Mouse (Mus musculus) frontal cortex, postnatal 10 days (tissue): ENCODE data around the gene Fndc11.

Source experiments
- DNase-seq, 2 experiments: peaks; one replicate each; pipeline ENCODE4 v3.0.0; 2022; ENCODE audit warnings: low spot score in 2 of 2, mixed read lengths in 1 of 2

Gene Fndc11

GRCm38 (mm10) chr2:181218881-181219485 lies 830 bp upstream of the Fndc11 start:
- no peak for DNase-seq

DNA sequence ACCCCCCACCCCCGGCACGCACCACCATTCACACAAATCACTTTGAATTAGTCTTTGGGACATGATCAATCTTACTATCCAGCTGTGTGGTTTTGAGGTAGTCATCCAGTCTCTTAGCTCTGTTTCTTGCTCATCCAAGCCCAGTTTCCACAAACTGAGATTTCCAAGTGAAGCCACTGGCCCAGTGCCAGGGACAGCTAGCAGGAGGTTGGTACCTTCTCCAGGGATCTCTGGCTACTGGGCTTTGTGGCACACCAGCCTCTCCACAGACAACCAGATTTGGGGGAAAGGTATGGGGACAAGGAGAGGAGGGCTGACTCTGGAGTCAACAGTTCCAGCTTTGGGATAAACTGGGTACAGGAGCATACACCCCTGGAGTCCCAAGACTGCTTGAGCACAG lies 548 bp downstream of the Fndc11 start:
- no peak for DNase-seq

DNA sequence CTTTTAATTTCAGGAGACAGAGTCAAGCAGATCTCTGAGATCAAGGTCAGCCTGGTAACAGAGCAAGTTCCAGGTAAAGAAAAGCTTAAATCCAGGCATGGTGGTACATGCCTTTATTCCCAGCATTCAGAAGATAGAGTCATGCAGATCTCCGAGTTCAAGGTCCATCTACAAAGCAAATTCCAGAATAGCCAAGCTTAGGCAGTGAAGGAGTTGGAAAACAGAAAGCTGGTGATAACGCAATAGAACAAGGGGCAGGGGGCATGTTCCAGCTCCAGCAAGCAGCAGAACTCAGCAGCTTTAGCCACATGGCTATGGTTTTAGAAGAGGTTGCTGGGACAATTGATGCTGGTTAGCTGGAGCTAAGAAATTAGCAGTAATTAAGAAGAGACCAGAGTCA lies 5.2 kb downstream of the Fndc11 start:
- no peak for DNase-seq

DNA sequence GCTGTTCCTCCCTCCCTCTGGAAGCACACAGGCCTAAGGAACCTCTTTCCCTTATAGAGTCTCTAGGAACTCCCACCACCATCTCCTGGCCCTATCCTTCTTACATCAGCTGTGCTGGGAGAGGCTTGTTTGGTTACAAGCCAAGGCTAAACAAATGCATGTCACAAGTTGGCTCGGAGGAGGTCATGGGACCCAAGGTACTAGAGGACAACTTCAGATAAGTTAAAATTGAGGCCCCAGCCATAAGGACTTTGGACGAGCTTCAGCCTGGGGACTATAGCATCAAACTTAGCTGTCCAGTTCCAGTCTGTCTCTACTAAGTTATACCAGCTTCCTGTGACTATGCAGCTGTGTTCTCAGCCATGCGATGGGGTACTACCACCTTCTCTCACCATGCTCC lies 7.3 kb downstream of the Fndc11 start:
- no peak for DNase-seq

- no peak for DNase-seq
Measured at GRCm38 (mm10) chr2:181228335-181228734, 8.5 kb downstream of the Fndc11 start.

GRCm38 (mm10) chr2:181231171-181231570 lies 11.4 kb downstream of the Fndc11 start:
- DNase-seq = no peak

GRCm38 (mm10) chr2:181233443-181233842 lies 13.6 kb downstream of the Fndc11 start:
- no peak for DNase-seq

- DNase-seq = no peak
Measured at GRCm38 (mm10) chr2:181234680-181235079, 14.9 kb downstream of the Fndc11 start.

DNA sequence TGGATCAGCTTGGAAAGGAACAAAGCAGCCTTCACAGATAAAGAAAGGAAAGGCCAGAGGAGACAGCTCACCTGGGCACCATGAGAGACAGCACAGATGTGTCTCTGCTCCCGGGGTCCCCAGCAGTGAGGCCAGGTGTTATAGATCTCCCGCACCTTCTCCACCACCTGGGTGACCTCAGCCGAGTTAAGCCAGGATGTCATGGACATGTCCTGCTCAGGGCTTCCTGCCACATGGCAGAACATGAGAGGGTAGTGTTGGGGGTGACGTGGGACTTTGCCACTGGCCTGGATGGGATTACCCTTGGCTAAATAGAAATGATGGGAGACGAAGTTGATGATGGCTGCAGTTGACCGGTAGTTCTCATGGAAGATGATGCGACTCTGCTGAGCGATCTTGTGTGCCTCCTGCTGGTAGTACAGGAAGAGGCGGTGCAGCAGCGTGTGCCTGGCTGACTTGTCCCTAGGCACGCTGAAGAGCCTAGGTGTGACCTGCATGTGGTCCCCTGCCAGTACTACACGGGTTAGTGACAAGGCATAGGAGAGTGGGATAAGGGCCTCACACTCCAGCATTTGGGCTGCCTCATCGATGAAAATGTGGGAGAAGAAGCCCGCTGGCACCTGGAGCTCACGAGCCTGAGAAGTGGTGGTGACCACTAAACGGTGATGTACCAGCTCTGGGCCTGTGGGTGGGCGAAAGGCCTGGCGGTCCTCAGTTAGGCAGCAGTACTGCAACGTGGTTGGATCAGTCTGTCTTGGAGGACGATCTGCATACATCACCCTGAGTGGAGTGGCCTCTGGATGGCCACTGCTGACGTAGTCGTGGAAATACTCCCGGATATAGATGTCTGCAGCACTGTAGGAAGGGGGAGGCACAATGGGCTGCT lies 16.1 kb downstream of the Fndc11 start:
- no peak for DNase-seq

DNA sequence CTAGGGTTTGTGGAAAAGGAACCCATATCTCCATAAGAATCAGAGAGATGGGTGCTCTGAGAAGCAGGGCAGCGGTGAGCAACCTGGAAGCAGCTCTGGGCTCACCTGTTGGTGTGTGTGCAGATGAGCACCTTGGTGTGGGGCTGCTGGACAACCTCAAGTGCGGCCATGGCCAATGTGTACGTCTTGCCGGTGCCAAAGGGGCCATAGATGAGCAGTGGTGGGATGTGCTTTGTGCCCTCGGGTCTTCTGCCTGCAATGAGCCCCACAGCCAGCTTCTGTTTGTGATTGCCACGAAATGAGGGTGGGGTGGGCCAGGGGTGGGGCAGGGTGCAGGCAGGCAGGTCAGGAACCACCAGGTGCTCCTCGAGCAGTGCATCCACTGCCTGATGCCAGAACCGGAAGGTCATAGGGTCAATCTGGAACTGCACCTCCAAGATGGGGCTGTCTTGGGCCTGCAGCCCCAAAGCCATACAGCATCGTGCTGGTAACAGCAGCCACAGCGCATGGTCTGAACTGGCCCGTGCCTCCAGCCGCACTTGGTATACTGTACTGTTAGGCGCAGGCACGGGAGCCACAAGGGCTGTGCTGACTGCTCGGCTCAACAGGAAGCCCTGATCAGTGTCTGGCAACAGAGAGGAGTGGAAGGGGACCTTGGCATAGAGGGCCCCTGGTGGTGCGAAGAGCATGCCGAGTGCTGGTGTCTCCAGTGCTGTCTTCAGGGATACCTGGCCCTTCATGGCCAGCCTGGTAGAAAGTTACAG lies 17.6 kb downstream of the Fndc11 start:
- no peak for DNase-seq

DNA sequence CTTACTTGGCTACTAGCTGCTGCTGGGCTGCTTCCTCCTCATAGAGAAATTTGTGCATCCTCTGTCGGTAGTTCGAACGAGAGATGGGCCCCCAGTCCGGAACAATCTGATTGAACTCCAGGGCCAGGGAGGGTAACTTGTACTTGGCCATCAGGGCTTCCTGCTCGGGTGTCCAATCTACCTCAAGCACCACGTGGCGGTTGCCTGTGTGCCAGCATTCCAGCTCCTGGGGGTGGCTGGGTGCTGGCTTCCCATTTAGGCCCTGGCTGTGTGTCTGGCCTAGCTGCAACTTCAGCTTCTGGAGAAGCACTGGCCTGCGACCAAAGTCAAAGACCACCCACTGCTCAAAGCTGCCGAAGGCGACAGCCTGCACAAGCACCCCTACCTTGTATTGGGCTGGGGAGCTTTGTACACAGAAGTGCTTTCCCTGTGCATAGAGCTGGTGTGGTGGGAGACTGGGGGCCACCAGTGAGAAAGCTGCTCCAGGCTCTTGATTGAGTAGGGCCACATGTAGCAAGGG lies 18.3 kb downstream of the Fndc11 start:
- DNase-seq = no peak

- no peak for DNase-seq
Measured at GRCm38 (mm10) chr2:181238861-181239260, 19.0 kb downstream of the Fndc11 start.

DNA sequence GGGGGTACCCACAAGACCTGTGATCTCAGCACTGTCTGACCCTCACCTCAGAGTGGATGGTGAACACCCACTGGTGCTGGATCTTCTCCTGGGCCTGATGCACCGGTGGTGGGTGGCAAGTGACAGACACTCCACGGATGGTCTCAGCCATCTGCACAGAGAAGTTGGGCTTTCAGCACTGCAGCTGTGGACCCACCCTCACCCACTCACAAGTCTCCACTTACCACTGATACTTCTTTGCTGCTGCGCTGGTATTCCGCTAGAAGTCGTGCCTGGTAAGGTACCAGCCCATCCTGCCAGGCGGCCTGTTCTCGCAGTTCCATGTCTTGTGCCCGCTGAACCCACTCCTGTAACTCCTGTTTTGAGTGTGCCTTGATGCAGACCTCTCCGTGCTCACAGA lies 19.4 kb downstream of the Fndc11 start:
- no peak for DNase-seq

DNA sequence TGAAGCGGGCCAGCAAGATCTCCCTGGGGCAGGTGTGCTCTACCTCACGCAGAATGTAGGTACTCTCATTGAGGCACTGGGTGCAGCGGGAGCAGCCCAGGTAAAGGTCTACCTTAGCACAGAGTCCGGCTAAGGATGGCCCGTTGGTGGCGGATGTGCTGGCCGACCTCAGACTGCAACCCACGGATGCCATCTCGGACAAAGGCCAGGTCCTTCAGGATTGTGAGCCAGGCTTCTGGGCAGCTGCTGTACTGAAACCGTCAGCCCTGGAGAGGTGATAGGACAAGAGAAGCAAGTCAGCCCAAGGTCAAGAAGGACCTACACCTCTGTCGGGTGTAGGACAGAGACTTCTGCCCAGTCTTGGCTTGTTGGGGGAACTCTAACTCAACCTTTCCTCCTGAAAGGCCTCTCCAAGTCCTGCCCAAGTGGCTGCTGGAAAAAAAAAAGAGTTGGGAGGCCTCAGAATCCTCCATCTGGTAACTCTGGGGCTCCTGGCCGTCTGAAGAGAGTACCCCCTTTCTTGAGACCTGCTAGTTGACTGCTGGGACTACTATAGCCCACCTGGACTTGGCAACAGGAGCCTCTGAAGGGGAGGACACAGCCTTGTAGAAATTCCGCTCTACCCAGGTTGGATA lies 21.1 kb downstream of the Fndc11 start:
- no peak for DNase-seq

DNA sequence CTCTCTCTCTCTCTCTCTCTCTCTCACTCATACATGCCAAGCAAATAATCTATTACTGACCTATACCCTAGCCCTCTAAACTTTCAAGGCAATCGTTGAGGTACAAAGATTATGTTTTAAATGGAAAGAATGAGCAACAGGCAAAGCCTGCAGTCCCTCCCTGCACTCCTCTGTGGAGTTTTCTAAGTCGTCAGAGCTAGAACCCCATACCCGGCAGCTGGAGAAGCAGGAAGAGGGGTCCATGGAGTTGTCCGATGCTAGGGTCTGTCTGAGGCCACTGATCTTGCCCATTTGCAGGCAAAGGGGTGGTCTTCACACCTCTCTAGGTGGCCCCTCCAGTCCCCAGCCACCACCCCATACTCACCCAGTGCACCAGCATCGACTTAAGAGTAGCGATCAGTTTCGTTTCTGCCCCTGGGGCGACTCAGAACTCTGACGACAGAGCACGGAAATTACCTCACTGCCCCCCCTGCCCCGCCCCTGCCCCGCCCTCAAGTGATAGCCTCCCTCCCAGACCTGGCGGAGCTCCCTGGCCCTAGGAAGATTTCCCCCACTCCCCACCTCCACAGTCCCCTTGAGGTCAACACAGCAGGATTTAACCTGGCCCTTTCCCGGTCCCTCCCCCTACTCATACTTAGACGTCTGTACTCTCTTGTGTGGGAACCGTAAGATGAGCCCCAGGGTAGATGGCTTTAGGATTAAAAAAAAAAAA lies 21.9 kb downstream of the Fndc11 start, which contains the start of gene Helz2:
Gene Helz2, minus strand, starts transcription at position 426 of the 712 bp plus-strand sequence.
- no peak for DNase-seq

DNA sequence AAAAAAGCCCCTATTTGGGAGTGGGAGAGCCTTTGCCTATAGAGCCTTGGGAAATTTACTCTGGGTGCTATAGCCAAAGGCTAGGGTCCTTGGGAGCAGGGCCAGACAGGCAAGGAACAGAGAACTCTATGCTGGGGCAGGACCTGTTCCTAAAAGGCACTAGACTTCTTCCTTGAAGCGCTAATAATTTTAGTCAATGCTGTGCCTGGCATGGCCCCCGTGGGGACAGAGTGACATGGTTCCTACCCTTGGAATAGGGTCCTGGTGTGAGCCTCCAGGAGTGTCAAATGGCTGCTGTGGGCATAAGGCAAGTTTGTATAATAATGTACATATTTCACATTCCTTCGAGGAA lies 22.5 kb downstream of the Fndc11 start:
- no peak for DNase-seq

DNA sequence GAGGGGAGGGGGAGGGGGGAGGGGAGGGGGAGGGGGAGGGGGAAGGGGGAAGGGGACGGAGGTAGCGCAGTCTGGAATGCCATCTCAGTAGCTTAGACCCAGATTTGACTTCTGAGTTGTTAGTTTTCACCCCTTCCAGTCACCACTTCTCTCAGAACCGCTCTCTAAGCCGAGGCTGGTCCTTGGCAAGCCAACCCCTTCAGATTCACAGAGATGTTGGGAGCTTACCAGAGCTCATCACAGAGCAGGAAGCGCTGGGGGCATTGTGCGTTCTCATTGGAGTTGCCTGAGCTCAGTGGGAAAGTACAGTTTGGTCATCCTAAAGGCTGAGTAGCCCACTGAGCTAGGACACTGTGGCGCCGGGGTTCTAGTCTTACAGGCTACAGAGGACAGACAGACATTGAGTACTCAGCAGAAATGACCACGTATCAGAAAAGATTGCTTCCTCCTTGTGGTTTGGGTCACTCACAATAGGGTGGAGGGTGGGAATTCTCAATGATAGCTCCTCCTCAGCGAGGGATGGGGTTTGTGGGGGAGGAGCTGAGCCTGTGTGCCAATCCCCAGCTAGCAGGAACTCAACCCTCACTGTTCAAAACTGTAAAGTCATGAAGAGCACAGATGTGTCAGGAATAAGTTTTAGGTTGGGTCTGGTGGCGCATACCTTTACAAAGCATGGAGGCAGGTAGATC lies 24.0 kb downstream of the Fndc11 start:
- DNase-seq = no peak

DNA sequence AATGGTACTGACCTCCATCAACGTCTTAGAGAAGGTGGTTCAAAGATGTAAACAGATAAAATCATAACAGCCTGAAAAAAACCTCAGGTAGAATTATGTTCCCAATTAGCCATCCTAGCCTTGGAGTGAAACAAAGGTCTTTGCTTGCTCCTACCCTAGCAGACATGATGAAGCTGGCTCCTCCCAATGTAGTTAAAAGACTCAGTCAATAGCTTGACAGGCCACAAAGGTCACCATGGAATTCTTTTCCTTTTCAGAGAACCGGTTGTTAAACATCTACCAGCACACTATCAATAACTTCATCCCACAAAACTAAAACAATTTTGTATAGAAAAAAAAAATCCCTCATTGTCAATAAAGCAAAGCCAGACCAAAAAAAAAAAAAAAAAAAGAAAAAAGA lies 25.2 kb downstream of the Fndc11 start:
- no peak for DNase-seq

GRCm38 (mm10) chr2:181249217-181249616 lies 29.4 kb downstream of the Fndc11 start:
- DNase-seq = no peak

- DNase-seq = no peak
Measured at GRCm38 (mm10) chr2:181251841-181252240, 32.0 kb downstream of the Fndc11 start.

DNA sequence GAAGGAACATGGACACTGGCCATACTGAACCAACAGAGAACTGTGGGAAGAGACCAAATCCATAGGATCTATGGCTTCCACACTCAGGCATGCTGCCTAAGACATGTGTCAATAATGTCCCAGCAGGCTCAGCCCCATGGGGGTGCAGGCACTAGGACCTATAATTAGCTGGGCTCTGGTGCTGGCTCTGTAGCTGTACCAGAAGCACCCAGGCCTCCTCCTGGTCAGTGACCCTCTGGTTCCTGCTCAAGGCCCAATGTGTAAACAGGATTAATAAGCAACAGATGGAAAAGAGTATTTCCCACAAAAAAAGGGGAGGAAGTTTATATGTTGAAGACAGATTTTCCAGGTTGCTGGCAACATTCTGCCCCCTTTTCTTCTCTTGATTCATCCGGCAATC lies 33.4 kb downstream of the Fndc11 start:
- DNase-seq = no peak
